Mouse (Mus musculus) lung, postnatal 36 days (tissue): ENCODE results near the gene Pla2g4c.
"Not testable (repeated sequence)": the region's sequence is repeated elsewhere in the genome, so short reads cannot be mapped to it uniquely, and the experiment has no call there.

ENCODE experiments used
- DNase-seq: peaks from one replicate; pipeline ENCODE4 v3.0.0; 2022; ENCODE audit warnings: mixed read lengths

Pla2g4c gene

DNA sequence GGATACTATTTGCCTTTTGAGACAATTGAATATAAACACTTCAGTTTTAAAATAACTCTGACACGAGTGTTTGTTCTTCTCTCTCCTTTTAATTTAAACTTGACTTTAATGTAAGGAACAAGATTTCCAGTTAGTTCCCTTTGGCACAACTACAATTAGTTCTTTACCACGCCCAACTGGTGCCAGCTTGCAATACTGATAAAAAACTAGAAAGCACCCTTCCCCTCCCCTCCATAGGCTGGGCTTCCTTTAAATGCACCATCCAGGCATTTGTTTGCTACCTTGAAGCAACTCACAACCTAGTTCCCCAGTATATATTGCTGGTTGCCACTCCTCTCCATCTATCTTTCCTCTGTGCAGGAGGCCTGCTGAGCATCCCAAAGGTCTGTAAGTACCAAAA is at the start of gene Pla2g4c:
Gene Pla2g4c, plus strand, starts transcription at position 340 of the 400 bp plus-strand sequence.
- no peak for DNase-seq

DNA sequence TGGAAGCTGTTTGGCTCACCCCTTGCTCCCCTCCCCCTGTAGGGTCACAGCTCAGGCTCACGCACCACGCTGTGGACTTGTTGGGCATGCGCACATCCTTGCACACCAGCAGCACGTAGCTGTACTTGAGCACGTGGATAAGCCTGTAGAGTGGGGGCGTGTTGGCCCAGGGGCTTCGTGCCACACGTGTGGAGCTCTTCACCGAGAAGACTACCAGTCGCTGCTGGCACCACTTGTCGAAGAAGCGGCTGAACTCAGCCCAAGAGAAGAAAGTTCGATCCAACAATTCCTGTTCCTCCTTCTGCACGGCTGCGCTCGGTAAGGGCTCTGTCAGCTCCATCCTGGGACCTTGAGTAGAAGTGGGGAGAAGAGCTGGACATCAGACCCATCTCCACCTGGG is 47.4 kb upstream of the Pla2g4c start, which contains the start of gene Lig1:
Gene Lig1, plus strand, starts transcription at position 203 of the 400 bp plus-strand sequence.
- no peak for DNase-seq

DNA sequence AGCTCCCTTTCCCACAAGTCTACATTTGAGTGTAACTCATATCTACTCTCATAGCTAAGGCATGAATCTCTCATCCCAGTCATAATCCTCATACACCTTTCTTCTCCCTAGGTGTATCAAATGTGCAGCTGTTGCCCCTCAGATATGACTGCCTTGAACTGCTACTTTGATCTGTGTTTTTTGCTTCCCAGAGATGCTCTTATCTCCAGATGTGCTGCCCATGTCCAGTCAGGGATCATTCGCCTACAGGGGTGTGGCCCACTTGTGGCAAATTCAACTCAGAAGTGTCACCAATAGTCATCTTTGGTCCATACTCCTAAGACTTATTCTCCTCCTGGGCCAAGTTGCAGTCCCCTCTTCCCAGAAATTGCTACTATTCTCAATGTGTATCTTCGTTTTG is 46.6 kb upstream of the Pla2g4c start:
- no peak for DNase-seq

DNA sequence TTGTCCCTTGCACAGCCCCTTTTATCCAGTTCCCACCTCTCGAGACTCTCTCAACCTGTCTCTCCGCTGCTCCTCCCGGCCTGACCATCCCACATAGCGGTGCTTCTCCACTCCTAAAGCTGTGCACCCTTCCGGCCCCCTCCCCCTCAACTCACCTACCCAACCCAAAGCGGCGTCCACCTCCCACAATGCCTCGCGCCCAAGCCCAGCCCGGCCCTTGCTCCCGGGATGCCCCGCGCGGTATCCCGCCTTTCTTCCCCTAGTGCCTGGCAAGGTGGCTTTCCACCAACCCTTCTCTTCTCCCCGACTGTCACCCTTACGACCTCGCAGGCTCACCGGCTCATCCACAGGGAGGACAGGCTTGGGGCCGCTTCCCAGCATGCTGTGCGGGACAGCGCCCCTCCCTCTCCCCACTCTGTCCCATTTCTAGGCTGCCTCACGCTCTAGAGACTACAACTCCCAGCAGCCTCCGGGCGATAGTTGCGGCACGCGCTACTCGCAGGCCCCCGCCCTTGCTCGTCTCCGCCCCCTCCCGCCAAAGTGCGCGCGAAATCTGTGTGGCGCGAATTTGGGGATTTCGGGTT is 46.1 kb upstream of the Pla2g4c start, which contains the start of gene Zswim9:
Gene Zswim9, minus strand, starts transcription at position 414 of the 584 bp plus-strand sequence.
- DNase-seq = peak; percentile 97

DNA sequence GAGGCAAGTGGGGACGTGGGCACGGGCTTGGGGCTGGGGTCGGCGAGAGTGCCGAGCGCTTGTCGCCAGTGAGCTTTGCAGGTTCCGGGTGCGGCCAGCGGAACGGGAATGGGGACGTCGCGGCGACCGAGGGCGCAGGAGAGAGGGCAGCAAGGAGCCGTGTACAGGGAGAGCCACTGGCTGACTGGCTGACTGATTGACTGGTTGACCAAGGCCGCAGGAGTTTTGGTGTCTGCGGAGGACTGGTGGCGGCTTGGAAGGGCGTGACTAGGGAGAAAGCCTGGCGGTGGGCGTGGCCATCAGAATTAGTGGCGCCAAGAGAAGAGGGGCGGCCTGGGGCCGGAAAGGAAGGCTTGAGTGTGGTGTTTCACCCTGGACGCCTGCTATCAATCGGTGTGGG is 45.5 kb upstream of the Pla2g4c start:
- DNase-seq = not testable (repeated sequence)

DNA sequence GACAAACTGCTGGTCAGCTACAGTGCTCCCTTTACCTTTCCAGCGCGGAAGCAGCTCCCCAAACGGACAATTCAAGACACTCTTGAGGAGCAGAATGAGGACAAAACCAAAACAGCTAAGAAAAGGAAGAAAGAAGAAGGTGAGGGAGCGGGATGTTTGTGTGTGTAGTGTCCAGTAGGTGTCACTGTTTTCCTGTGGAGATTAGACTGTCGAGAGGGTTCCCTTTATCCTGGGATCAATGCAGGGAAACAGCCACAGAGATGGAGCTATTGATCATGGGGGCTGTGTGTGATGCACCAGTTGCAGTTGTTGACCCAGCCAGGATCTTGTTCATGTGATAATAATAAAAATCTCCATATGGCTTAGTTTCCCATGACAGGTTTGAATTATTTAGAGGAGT is 35.8 kb upstream of the Pla2g4c start:
- no peak for DNase-seq

DNA sequence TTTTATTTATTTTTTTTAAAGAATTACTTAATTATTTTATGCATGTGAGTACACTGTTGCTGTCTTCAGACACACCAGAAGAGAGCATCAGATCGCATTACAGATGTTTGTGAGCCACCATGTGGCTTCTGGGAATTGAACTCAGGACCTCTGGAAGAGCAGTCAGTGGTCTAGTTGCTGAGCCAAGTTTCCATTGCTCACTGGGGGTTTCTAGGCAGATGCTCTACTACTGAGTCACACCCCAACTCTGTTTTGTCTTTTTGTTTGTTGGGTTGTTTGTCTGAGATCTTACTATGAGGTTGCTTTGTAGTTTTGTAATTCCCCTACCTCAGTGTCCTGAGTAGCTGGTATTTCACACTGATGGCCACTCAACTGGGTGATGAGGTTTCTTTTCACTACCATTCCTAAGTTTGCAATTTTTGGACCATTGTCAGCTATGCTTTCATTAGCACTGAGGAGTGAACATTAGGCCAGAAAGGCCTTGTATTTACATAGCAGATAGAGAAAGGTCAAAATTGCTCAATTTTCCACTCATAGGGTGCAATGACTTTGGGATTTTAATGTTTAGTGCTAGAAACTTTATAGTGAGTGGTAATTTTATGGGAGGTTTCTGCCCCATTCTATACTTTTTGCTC is 34.3 kb upstream of the Pla2g4c start:
- no peak for DNase-seq

DNA sequence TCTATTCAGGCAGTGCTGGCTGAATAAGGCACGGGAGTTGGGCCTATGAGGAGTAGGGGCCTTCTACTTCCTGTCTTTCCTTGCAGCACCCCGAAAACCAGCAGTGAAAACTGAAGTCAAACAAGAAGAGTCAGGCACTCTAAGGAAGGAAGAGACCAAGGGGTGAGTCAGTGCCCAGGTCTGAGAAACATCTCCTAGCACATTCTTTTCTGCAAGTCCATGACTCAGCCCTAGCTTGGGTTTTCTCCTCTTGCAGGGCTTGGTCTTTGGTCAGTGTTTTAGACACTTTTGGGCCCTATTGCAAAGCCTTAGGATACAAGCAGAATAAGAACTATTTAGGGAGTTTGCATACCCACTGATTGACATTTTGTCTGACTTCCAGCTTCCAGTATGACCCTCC is 33.1 kb upstream of the Pla2g4c start:
- DNase-seq = no peak

DNA sequence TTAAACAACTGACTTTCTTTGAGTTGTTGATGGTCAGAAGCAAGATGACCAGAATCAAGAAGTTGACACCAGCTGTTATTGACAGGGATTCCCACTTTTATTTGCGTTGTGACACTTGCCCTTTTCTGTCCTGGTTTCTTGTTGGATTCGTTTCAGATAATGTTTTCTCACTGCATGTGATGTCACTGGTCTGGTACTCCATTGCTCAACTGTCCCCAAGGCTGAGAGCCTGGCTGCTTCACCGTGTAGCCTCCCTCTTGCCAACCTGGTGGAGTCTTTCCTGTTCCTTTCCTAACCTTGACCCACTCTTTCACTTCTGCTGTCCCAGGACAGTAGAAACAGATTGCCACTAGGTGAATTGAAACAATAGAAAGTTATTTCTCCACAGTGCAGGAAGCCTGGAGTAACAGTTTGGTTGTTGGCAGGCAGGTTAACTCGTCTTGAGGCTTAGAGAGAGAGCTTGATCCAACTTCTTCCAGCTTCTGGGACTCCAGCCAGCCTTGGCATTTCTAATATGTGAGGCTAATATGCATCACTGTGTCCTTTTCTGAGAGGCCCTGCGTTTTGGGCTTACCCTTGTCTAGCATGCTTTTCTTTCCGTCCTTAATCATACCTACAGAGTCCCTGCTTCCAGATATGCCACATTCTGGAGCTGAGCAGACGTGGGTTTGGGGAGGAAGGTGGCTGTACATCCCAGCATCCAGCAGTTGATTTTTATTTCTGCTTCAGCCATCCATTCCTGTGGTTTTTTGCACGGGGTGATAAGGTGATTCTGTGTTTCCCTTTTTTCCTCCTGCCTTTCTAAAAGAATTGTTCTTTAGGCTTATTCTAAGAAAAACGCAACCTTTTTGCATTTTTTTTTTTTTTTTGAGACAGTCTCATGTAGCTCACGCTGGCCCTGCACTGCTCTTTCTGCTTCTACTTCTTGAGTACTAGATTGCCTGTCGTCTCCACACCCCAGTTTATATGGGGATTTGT is 30.3 kb upstream of the Pla2g4c start:
- no peak for DNase-seq

DNA sequence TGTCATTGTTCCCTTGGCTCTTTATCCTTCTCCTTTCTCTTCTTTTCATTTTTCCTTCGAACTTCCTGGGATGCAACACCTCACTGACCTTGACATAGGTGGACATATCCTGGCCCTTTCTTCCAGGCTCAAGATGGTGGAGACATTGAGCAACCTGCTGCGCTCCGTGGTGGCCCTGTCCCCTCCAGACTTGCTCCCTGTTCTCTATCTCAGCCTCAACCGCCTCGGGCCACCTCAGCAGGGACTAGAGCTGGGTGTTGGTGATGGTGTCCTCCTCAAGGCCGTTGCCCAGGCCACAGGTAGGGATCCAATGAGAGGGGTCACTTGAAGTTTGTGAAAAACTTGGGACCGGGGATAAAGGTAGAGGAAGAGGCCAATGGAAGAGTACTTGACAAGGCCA is 29.2 kb upstream of the Pla2g4c start:
- no peak for DNase-seq

DNA sequence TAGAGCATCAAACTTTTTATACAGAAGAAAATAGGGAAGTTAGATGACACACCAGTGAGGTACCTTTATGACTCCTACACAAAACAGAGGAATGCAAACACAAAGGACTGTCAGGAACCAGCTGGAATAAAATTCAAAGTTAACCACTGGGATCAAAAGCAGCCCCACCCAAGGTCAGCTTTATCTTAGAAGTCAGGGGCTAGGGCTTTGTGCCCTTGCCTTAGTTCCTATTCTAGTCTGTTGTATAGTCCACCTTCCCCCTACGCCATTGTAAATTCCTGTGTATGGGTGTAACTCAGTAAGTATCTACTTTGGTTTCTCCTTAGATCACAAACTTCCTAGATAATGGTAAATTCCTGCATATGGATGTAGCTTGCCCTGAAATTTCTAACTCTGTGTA is 26.8 kb upstream of the Pla2g4c start:
- DNase-seq = no peak

DNA sequence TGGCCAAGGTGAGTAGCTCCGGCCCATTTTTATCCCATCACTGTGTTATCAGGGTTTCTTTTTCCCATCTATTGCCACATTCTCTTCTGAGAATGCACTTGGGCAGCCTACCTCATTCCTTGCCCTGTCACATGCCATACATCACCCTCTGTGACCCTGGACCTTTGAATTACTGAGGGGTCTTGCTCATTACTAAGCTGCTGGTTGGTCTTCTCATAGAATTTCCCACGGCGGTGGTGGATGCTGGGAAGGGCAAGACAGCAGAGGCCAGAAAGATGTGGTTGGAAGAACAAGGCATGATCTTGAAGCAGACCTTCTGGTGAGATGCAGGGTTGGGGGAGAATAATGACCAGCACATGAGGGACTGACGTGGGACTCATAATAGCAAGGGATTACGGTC is 25.6 kb upstream of the Pla2g4c start:
- DNase-seq = no peak

DNA sequence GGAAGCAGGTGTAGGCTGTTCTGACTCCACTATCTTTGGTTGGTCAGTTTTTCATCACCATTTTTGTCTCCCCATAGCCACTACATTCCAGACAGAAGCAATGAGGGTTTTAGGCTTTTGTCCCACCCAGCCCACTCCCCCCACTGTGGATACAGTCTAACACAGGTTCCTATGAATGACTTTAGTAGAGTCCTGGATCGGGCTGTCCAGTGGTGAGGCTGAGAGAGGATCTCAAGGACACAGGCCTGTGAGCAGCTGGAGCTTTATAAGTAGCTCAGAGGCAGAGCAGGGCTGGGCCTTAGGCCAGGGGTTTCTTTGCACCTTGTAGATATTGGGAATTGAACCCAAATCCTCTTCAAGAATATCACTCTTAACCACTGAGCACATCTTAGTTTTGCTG is 22.8 kb upstream of the Pla2g4c start:
- no peak for DNase-seq

DNA sequence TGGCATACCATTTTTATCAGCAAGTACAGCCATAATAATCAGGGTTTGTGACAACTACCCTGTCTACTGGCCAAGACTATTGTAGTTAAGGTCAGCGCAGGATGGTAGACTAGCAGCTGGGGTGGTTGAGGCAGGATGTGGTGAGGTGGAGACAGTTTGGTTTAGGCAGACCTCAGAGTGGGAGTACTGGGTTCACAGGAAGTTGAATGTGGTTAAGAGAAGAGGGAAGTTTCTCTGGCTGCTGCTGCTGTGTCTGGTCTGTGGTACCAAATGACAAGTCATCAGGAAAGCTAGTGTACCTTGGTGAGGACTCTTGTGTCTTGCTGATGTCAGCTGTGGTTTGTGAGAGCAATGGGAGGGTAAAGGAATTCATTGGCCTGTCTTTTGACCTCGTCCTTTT is 21.7 kb upstream of the Pla2g4c start:
- peak; percentile 47 for DNase-seq

DNA sequence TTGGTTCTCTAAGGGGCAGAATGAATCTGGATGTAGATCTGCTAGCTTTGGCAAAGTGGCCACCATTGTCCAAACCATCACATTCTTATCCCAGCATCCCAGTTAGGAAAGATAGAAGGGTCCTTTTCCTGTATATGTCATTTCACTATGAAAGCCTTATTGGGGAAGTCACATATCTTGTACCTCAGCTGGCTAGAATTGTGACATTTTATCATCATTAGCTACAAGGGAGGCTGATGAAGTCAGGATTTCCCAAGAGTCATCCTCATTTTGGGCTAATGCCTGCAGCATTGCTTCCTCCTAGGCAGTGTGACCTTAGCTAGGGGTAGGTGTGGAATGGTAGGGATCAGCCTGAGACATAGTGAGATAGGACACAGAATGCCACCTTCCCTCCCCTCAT is 21.1 kb upstream of the Pla2g4c start:
- no peak for DNase-seq

DNA sequence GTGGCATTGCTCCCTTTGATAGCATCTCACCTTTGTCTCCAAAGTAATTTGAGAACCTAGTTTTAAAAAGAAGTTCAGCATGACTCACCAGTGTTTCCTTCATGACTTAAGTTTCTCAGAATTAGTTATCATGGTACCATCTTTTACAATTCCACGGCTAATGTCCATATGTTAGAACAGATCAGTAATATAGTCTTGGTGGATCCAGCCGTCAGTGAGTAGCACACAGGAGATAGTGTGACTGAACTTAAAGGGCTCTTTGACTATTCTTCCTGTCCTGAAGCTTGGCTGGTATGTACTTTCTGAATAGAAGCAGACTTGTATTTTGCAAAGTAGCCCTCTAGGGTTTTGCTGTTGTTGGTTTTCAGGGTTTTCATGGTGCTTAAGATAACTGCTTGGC is 15.0 kb upstream of the Pla2g4c start:
- no peak for DNase-seq

DNA sequence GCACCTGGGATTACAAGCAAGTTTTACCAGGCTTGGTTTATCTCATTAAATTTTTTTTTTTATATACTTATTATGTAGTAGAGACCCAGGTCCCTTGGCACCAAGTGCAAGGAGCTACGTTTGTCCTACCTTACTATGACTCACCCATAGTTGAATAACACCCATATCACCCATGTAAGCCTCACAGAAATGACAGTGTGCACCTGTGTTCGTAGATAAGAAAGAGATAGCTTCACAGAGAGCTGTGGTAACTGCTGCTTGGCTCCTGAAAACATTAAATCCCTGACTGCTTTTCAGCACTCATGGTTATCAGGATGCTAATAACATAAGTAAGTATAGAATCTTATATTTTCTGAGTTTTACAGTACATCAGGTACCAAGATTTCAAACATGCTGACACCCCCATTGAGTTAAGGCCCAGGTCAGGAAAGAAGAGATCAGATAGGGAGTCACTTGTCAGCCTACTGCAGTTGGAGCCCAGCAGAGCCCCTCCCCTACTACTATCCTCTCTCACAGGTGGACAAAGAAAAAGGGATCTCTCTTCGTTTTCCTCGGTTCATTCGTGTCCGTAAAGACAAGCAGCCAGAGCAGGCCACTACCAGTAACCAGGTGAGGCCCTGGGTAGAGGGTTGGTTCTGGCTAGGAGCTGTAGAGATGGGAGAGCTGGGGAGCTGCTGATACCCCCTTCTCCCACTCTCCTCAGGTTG is 13.8 kb upstream of the Pla2g4c start:
- DNase-seq = no peak

DNA sequence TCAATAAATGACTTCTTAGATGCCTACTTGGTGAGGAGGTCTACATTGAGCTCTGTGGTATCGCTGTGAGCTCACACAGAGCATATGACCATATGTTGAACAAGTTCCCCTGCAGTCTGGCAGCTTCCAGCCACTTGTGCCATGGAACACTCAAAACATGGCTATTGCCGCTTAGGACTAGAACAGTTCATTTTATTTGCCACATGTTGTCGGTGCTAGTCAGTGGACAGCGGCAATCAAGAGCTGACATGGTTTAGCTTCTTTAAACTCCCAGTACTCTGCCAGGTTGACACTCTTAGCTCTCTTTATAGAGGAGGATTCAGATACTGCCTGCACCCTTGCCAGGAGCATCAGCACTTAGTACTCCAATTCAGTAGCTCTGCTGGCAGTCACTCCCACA is 13.1 kb upstream of the Pla2g4c start:
- no peak for DNase-seq

DNA sequence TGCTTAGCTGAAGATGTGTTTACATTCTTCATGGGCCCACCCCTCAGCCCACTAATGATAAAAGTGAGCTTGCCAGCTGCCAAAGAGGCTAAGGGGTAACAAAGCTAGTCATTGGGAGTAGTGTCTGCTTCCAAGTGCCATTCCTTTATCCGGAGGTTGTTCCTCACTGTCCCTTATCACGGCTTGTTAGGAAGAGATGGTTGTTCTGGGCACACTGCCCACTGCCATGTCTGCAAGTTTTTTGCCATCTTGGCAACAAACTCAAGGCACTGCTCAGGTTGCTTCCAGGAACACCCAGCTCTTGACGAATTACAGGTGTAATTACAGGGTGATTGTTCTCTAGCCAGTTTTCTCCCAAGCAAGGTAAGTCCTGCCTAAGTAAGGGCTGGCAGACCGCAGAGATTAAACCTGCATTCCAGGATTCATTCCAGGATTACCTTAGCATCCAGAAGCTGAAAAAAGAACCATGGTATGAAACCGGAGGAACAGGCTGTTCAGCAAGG is 10.3 kb upstream of the Pla2g4c start:
- DNase-seq = no peak

DNA sequence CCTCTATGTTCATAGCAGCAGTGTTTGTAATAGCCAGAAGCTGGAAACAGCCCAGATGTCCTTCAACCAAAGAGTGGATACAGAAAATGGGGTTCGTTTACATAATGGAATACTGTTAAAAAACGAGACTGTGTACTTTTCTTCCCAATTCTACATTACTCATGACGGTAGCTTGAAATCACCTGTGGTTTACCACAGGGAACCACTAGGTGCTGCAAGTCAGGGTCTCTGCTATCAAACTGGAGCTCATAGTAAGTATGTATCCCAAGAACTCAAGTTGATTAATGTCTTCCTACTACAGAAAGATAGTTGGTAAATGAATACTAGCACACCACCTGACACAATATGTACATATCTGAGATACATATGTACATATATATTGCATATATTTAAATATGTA is 3.0 kb upstream of the Pla2g4c start:
- DNase-seq = no peak

DNA sequence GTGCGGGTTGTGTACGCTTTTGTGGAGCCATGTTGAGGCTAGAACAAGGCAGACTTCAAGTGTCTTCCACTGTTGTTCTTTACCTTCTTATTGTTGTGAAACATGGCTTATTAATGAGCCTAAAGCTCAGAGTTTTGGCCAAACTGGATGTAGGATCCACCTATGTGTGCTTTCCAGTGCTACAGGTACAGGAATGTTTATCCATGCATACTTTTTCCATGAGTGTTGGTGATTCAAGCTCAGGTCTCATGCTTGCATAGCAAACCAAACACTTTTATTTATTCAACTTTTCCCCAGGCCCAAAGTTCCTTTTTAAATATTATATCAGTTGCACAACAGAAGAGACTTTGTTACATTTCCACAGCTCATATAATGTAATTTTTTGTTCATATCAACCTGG is 6.1 kb downstream of the Pla2g4c start:
- no peak for DNase-seq

DNA sequence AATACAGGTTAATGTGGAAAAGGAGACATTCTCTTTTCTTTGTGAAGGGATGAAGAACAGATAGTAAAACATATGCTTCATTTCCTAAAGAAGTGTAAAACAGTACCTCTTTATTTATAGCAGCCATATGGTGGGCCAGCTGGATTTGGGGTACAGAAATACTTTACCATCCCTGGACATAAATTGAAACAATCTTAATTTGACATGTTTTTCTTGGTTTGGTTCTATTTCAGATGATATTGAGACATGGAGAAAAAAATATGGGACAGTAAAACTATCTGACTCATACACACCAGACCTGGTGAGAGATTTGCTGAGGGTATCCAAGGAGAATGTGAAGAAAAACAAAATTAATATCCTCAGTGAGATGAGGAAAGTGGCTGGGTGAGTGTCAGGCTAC is 31.5 kb downstream of the Pla2g4c start:
- DNase-seq = no peak

DNA sequence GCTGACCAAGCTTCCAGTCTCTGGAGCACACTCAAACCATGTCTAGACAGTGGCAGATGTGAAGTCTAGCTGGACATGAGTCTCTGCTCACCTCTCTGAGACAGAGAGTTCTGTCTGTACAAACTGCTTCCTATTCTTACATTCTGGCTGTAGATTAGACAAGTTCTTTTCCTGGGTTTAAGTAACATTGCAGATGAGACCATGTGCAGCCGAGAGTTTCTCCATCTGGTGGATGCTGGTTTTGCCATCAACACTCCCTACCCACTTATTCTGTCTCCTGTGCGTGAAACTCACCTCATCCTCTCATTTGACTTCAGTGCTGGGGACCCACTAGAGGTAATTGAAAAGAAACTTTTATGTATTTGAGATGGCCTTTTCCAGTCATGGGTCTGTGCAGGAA is 56.1 kb downstream of the Pla2g4c start:
- DNase-seq = no peak
